Mouse (Mus musculus) Patski (cell line): Measurements from ENCODE around the gene Wdr70. TPM values are rescaled to one million over a fixed set of nuclear protein-coding genes. Genes with fewer than 3 reads are reported as not detected.
A peak's percentile ranks its signal among the peaks of the same experiment; 100 is the strongest.

Experiments used
- ATAC-seq: fragments of 100-300 bp; one replicate; pipeline ENCODE4 v1.8.0; 2021
- CTCF ChIA-PET: fragments of 350-600 bp; sonication (Branson Sonifier 250); formaldehyde crosslinking; loops from one replicate; lab custom pipeline; 2022; ENCODE audit warnings: inconsistent platforms; lab: Charles Lee
- POLR2A ChIA-PET: fragments of 350-600 bp; sonication (Branson Sonifier 250); formaldehyde crosslinking; loops from one replicate; lab custom pipeline; 2022; ENCODE audit warnings: antibody characterized with exemption, inconsistent platforms; lab: Charles Lee
- DNase-seq: peaks from one replicate; pipeline ENCODE4 v3.0.0-alpha.2; 2011; ENCODE audit warnings: low read depth, low spot score
- H3K27me3 ChIP-seq: fragments of 371-371 bp; one replicate; pipeline ENCODE4 v1.5.1; 2021
- CTCF ChIP-seq: fragments of 100-300 bp; IDR thresholded peaks from one replicate; pipeline ENCODE4 v1.5.1; 2021
- in situ Hi-C: fragments of 300-500 bp; cut with MboI; formaldehyde crosslinking; loops from 3 replicates; pipeline ENCODE4 v1.11.1; 2018; ENCODE audit warnings: low pct_unique_long_range_greater_than_20kb, mixed read lengths
- polyA plus RNA-seq: library from polyadenylated mRNA; unstranded; gene quantifications from one replicate; pipeline ENCODE4 v1.2.3, GENCODE M21; 2021

Gene Wdr70
- polyA plus RNA-seq, 1 experiment from 2014 or later, result 46.0 TPM

- POLR2A ChIA-PET, result interaction anchor here (0.7 to 1.7 kb wide), 2 partner anchors 8 to 24 kb away, joined by 3 to 5 read pairs; no protein-coding TSS in a partner anchor
- TF ChIP-seq CTCF, result no peak
- DNase-seq (no peak), ATAC-seq (no peak)
- in situ Hi-C loops, result no loop called here
- no peaks in the 10 kb centered on the region for H3K27me3 ChIP-seq
- CTCF ChIA-PET, result no interaction called here
These were observed 226.5 kb downstream of the Wdr70 start for GRCm38 (mm10) chr15:7872473-7872872.

- no peak for ATAC-seq
- in situ Hi-C loops, result no loop called here
- H3K27me3 ChIP-seq, result no peaks in the 10 kb centered on the region
- DNase-seq, result no peak
- POLR2A ChIA-PET, result no interaction called here
- CTCF ChIA-PET, result interaction anchor here (1.0 to 1.2 kb wide), 2 partner anchors 8 to 10 kb away, joined by 3 to 4 read pairs; no protein-coding TSS in a partner anchor
- TF ChIP-seq CTCF, result no peak
These were observed 233.7 kb downstream of the Wdr70 start for GRCm38 (mm10) chr15:7865305-7865704.

DNA sequence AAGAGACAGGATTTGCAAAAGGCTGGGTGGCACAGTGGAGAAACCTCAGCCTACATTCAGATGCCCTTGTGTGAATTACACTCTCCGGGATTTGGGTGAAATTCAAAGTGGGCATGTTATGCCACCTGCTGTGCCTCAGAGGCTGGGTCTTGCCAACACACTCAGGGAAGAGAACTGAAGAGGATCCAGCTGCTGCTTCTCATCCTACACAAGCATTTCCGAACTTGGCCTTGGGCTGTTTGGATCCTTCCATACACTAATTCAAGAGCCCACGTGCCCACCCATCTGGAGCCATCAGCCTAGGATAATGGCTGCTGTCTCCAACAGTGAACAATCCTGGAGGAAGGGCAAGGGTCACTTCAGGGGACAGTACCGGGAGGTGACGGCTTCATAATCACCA is 235.7 kb downstream of the Wdr70 start:
- no peak for TF ChIP-seq CTCF
- CTCF ChIA-PET, result no interaction called here
- ATAC-seq, result peak; percentile 22
- in situ Hi-C loops, result no loop called here
- no peak for DNase-seq
- POLR2A ChIA-PET, result no interaction called here
- H3K27me3 ChIP-seq, result no peaks in the 10 kb centered on the region

DNA sequence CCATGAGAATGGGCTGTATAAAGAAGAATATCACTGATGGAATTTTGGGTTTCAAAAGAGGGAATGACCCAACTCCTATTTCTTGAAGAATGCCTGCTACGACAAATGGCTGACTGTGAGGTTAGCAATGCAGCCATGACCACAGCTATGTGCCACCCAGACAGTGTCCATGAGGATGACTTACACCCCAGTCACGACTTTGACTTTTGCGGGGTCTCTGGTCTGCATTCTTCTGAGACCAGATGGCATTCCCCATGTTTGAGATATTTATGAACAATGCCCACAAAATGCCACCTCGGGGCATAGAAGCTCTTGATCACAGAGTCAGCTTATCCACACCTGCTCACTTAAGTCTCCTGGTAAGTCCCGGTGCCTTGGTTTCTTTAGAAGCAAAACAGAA is 236.1 kb downstream of the Wdr70 start:
- ChIA-PET CTCF (interaction anchor here (0.7 kb wide), 1 partner anchor 130 kb away, joined by 3 read pairs; no protein-coding TSS in a partner anchor), POLR2A (no interaction called here)
- ATAC-seq (peak; percentile 74), DNase-seq (peak; percentile 83)
- no peak for TF ChIP-seq CTCF
- no peaks in the 10 kb centered on the region for H3K27me3 ChIP-seq
- in situ Hi-C loops, result no loop called here

GRCm38 (mm10) chr15:7858841-7859240 is 240.2 kb downstream of the Wdr70 start:
- no peak for DNase-seq

GRCm38 (mm10) chr15:7857418-7857817 is 241.6 kb downstream of the Wdr70 start:
- DNase-seq, result no peak
- TF ChIP-seq CTCF, result no peak
- in situ Hi-C loops, result no loop called here
- ChIA-PET POLR2A (interaction anchor here (0.8 kb wide), 1 partner anchor 9 kb away, joined by 3 read pairs; no protein-coding TSS in a partner anchor), CTCF (interaction anchor here (1.6 to 2.7 kb wide), 5 partner anchors 10 to 24 kb away, joined by 4 to 18 read pairs (median 6); no protein-coding TSS in a partner anchor)
- no peaks in the 10 kb centered on the region for H3K27me3 ChIP-seq
- ATAC-seq, result no peak

More at GRCm38 (mm10) chr15:7858841-7859240, 240.2 kb downstream of the Wdr70 start:
- peak; percentile 45 for ATAC-seq
- in situ Hi-C loops, result no loop called here
- TF ChIP-seq CTCF, result no peak
- ChIA-PET POLR2A (no interaction called here), CTCF (interaction anchor here (1.5 to 2.9 kb wide), 6 partner anchors 10 to 22 kb away, joined by 5 to 18 read pairs (median 6); no protein-coding TSS in a partner anchor)
- H3K27me3 ChIP-seq, result no peaks in the 10 kb centered on the region

DNA sequence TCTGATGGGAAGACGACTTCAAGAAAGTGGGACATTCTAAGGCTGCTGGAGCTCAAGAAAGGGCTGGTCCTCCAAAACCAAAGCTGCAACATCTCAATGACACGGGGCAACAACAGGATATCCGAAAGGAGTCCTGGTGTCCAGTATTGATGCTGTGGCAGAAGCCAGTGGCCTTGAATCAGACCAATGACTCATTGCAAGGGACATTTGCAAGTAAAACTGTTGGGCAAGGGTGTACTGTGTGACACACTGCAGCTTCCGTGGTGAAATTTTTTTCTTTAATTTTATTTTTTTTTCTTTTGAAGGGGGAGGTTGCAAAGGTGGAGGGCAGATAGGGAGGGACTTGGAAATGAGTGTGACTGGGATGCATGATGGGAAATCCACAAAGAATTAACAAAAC is 256.6 kb downstream of the Wdr70 start:
- CTCF ChIA-PET, result no interaction called here

GRCm38 (mm10) chr15:7841664-7842063 is 257.3 kb downstream of the Wdr70 start:
- no peak for TF ChIP-seq CTCF
- in situ Hi-C loops, result no loop called here
- ChIA-PET POLR2A (no interaction called here), CTCF (no interaction called here)
- DNase-seq (no peak), ATAC-seq (peak; percentile 40)
- no peaks in the 10 kb centered on the region for H3K27me3 ChIP-seq

More for the DNA sequence above, 256.6 kb downstream of the Wdr70 start:
- no peaks in the 10 kb centered on the region for H3K27me3 ChIP-seq
- no peak for DNase-seq
- TF ChIP-seq CTCF, result no peak
- ATAC-seq, result no peak
- in situ Hi-C loops, result no loop called here
- POLR2A ChIA-PET, result no interaction called here

- in situ Hi-C loops, result no loop called here
- POLR2A ChIA-PET, result interaction anchor here (0.7 kb wide), 1 partner anchor 63 kb away, joined by 3 read pairs; no protein-coding TSS in a partner anchor
- no peak for TF ChIP-seq CTCF
- ATAC-seq, result peak; percentile 18
- no peaks in the 10 kb centered on the region for H3K27me3 ChIP-seq
- CTCF ChIA-PET, result interaction anchor here (2.0 kb wide), 1 partner anchor 19 kb away, joined by 6 read pairs; no protein-coding TSS in a partner anchor
- DNase-seq, result no peak
These were observed 260.1 kb downstream of the Wdr70 start for GRCm38 (mm10) chr15:7838921-7839309.

- ATAC-seq, result peak; percentile 58
- ChIA-PET POLR2A (interaction anchor here (0.7 to 1.7 kb wide), 2 partner anchors 11 to 63 kb away, joined by 3 to 7 read pairs; no protein-coding TSS in a partner anchor), CTCF (interaction anchor here (1.4 to 2.0 kb wide), 2 partner anchors 20 to 22 kb away, joined by 3 to 6 read pairs; no protein-coding TSS in a partner anchor)
- no peak for TF ChIP-seq CTCF
- DNase-seq, result peak; percentile 88
- no peaks in the 10 kb centered on the region for H3K27me3 ChIP-seq
- in situ Hi-C loops, result no loop called here
These were observed 260.7 kb downstream of the Wdr70 start for GRCm38 (mm10) chr15:7838060-7838920.
